Comparison of ENCODE assay signal across 20 mouse cellular contexts in the genomic region with DNA sequence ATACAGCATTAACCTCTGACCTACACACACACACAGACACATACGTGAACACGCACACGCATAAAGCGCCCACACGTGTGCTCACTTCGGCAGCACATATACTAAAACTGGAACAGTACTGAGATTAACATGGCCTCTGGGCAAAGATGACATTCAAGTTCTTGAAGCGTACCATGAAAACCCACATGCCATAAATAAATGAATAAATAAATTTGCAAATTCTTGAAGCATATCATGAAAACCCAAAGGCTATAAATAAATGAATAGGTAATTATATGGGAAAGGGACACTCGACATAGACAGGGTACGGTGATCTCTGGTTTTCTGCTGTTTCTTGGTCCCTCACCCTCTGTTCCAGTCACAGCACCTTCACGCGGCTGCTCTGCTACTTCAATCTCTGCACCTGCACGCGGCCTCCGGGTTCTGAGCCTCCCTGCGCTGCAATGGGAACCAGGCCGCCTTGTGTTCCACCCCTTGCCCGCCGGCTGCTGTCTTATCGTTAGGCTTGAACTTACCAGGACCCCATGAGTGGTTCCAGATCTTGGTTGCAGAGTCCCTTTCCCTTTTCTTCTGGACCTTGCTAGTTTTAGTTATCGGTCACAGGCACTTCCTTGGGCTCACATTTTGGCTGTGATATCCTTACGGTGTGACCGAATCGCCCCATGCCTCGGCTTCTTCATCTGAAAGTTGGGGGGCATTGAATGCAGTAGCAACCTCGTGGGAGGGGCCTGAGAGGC. TPM values are rescaled to one million over a fixed set of nuclear protein-coding genes. Genes with fewer than 3 reads are reported as not detected.
DNase-seq lines count a peak whose midpoint lies in the region; TF ChIP-seq lines count a peak whose summit lies in the region.
"Had no signal": no experiment of that assay in that cellular context is flagged by ENCODE, and none has a peak within 500 bp of the region (broad histone marks: within the 10 kb centered on the region; RNA-seq: fewer than 3 reads in every experiment).

No protein-coding gene starts in this region.

- in situ Hi-C loops in ES-E14 (cut with MboI; ENCODE audit: low sequenced_read_pairs in 2 of 2, unreplicated experiment in 2 of 2) = no loop called here

- peak; percentile 78 for DNase-seq in heart, adult 11 months
- no peak for DNase-seq in heart, adult 18-20 months
- DNase-seq in ES-E14 (ENCODE audit: low read depth, low spot score) (no peak), MEL-GATA-1-ER (ENCODE audit: extremely low read depth, low read depth) (peak; percentile 92)
- DNase-seq in thymus, postnatal 0 days (ENCODE audit: low spot score) = no peak
- DNase-seq: adrenal gland, adult 2 months; adrenal gland, postnatal 10 days; adrenal gland, postnatal 25 days; B cell, adult 2 months; cerebellum, adult 11 months; cerebellum, adult 18-20 months; cerebellum, adult 8-10 months; cerebellum, postnatal 10 days; cerebellum, postnatal 25 days had no signal

- no peaks in the 10 kb centered on the region for H3K9me3 ChIP-seq in ES-E14 (ENCODE audit: control insufficient read depth, insufficient read depth, low read depth, low read length)
- H3K9me3 ChIP-seq: embryonic facial prominence, embryonic 10.5 days; embryonic facial prominence, embryonic 12.5 days; forebrain, embryonic 13.5 days; forebrain, embryonic 15.5 days had no signal

- H3K4me1 ChIP-seq in ES-E14 (ENCODE audit: control insufficient read depth in 2 of 2, insufficient read depth in 2 of 2, low read length in 2 of 2, poor library complexity in 1 of 2) = no peaks in the 10 kb centered on the region; a peak in 1 of 4 replicates
- H3K4me1 ChIP-seq: embryonic facial prominence, embryonic 10.5 days; embryonic facial prominence, embryonic 12.5 days; forebrain, embryonic 13.5 days; forebrain, embryonic 15.5 days had no signal

- peak overlapping the region; percentile 15 for H3K9ac ChIP-seq in ES-E14 (ENCODE audit: insufficient read depth, low read depth, low read length, poor library complexity, severe bottlenecking)
- H3K9ac ChIP-seq: embryonic facial prominence, embryonic 12.5 days; forebrain, embryonic 13.5 days; forebrain, embryonic 15.5 days had no signal

- no peak overlapping the region for H3K4me3 ChIP-seq in ES-E14 (ENCODE audit: insufficient read depth in 1 of 2, low read depth in 1 of 2, low read length in 2 of 2, poor library complexity in 1 of 2, severe bottlenecking in 1 of 2)
- H3K4me3 ChIP-seq: embryonic facial prominence, embryonic 10.5 days; embryonic facial prominence, embryonic 12.5 days; forebrain, embryonic 13.5 days; forebrain, embryonic 15.5 days had no signal

- no peaks in the 10 kb centered on the region for H3K36me3 ChIP-seq in ES-E14 (ENCODE audit: control insufficient read depth, insufficient read depth, low read length, poor library complexity, severe bottlenecking)
- H3K36me3 ChIP-seq: embryonic facial prominence, embryonic 10.5 days; embryonic facial prominence, embryonic 12.5 days; forebrain, embryonic 15.5 days had no signal

- H3K27ac ChIP-seq in ES-E14 (ENCODE audit: insufficient read depth, low read depth, low read length, poor library complexity, severe bottlenecking) = no peak overlapping the region
- H3K27ac ChIP-seq: embryonic facial prominence, embryonic 10.5 days; embryonic facial prominence, embryonic 12.5 days; forebrain, embryonic 13.5 days; forebrain, embryonic 15.5 days had no signal

TF ChIP-seq in ES-E14, 5 proteins besides CTCF, POLR2A, EP300 and RAD21:
- TF ChIP-seq CHD2 (IDR thresholded peaks at IDR 0.05; ENCODE audit: low read depth, low read length) (no peak), MAFK (IDR thresholded peaks at IDR 0.05; ENCODE audit: insufficient read depth, low read depth, low read length) (no peak), HCFC1 (IDR thresholded peaks at IDR 0.05; ENCODE audit: borderline replicate concordance, insufficient read depth, low read length) (no peak), ZNF384 (IDR thresholded peaks at IDR 0.05; ENCODE audit: low read depth, low read length) (no peak), ZC3H11A (IDR thresholded peaks at IDR 0.05; ENCODE audit: borderline replicate concordance, low read depth, low read length) (no peak)

RNA-seq across cellular contexts. Expression of a gene that starts 28.5 kb away (rescaled TPM):
- total RNA-seq in heart, adult 18-20 months (2021) = not detected
- total RNA-seq in ES-E14 (2012; rRNA removed) = 12.5 and 20.3 TPM in 2 replicates
- 35.5 and 37.2 TPM in 2 replicates for polyA plus RNA-seq in thymus, postnatal 0 days (2015; fragmentation: Nextera tagmentation; extraction: Ambion mirVana)
- total RNA-seq: CH12.LX had no signal
- polyA plus RNA-seq: CD4-positive, CD25-positive, alpha-beta regulatory T cell, adult 4 months had no signal

RNA-seq across cellular contexts. Expression of a gene that starts 58.0 kb away (rescaled TPM):
- under 1 TPM; 0.31 to 0.89 TPM for total RNA-seq in heart, adult 18-20 months (2021)
- 30.3 and 48.0 TPM in 2 replicates for total RNA-seq in ES-E14 (2012; rRNA removed)
- 49.4 and 71.1 TPM in 2 replicates for polyA plus RNA-seq in thymus, postnatal 0 days (2015; fragmentation: Nextera tagmentation; extraction: Ambion mirVana)

Comparison
In these comparisons a context has a peak if more than half of its experiments do, and no peak if none do; other contexts are left out.
1. DNase-seq: peak in heart, adult 11 months (single experiment) and MEL-GATA-1-ER (single experiment); none in heart, adult 18-20 months (0 of 2), ES-E14 (single experiment) and thymus, postnatal 0 days (single experiment).
2. RNA of a gene that starts 28.5 kb away (total RNA-seq): 12.5 to 20.3 TPM in ES-E14; not detected in heart, adult 18-20 months; every median in the first group is over 10 times any median in the second.
3. RNA of a gene that starts 58.0 kb away (total RNA-seq): 30.3 to 48.0 TPM in ES-E14; 0.31 to 0.89 TPM in heart, adult 18-20 months; every median in the first group is over 10 times any median in the second.